Mouse (Mus musculus) kidney, adult 2 months (tissue): ENCODE data around the gene Rps2. TPM values are rescaled to one million over a fixed set of nuclear protein-coding genes. Genes with fewer than 3 reads are reported as not detected.

Experiments
- DNase-seq: peaks from one replicate; pipeline ENCODE4 v3.0.0; 2021
- H3K27ac ChIP-seq: fragments of 200-500 bp; 2 replicates; pipeline ENCODE4 v1.5.1; 2012; ENCODE audit warnings: low read depth, low read length, control low read depth, inconsistent platforms; ENCODE audit not compliant: insufficient read depth
- H3K27me3 ChIP-seq: fragments of 200-500 bp; replicated peaks from 2 replicates; pipeline ENCODE4 v1.6.1; 2012; ENCODE audit warnings: mild to moderate bottlenecking, moderate library complexity, low read length, inconsistent platforms; ENCODE audit not compliant: control insufficient read depth, insufficient read depth
- H3K36me3 ChIP-seq: fragments of 200-500 bp; 2 replicates; pipeline ENCODE4 v1.6.1; 2012; ENCODE audit warnings: mild to moderate bottlenecking, moderate library complexity, low read length, inconsistent platforms; ENCODE audit not compliant: control insufficient read depth, insufficient read depth
- H3K4me1 ChIP-seq: fragments of 200-500 bp; 2 replicates; pipeline ENCODE4 v1.6.1; 2011; ENCODE audit warnings: low read length; ENCODE audit not compliant: control insufficient read depth, insufficient read depth
- H3K4me3 ChIP-seq: fragments of 200-500 bp; 2 replicates; pipeline ENCODE4 v1.5.1; 2011; ENCODE audit warnings: mild to moderate bottlenecking, low read depth, low read length, control low read depth; ENCODE audit not compliant: insufficient read depth
- CTCF ChIP-seq: fragments of 200-500 bp; conservative IDR thresholded peaks from 2 replicates; pipeline ENCODE4 v1.5.1; 2011; ENCODE audit warnings: low read depth, mild to moderate bottlenecking, control low read depth, low read length, moderate library complexity, mixed read lengths; ENCODE audit not compliant: insufficient read depth, insufficient read length
- POLR2A ChIP-seq: fragments of 200-500 bp; IDR thresholded peaks from one replicate; pipeline ENCODE4 v1.6.1; 2011; ENCODE audit warnings: low read depth, low read length, control low read depth
- WGBS: fragments of 180-500 bp; shearing (Covaris S2); methylation state at CpG from one replicate; pipeline ENCODE4 v1.1.7; 2018; 5-methylcytosine and 5-hydroxymethylcytosine counted together
- polyA plus RNA-seq: library from polyadenylated mRNA; depleted of rRNA; stranded (reverse); fragments of >200 nt; gene quantifications from 2 replicates; pipeline ENCODE4 v1.2.3, GENCODE M21; 2012

Gene Rps2
- polyA plus RNA-seq, 1 experiment, result 2,444 TPM

- TF ChIP-seq CTCF, result no peak
- TF ChIP-seq POLR2A, result no peak
- Histone ChIP-seq H3K27ac (no peak overlapping the region), H3K36me3 (no peaks in the 10 kb centered on the region), H3K4me3 (no peak overlapping the region), H3K27me3 (no peaks in the 10 kb centered on the region), H3K4me1 (no peaks in the 10 kb centered on the region)
- 75% methylated on average over 5 of the region's 5 CpGs for WGBS
- peak; percentile 57 for DNase-seq
Measured at GRCm38 (mm10) chr17:24743896-24744295, 26.0 kb downstream of the Rps2 start.

- TF ChIP-seq POLR2A, result no peak
- TF ChIP-seq CTCF, result no peak
- WGBS, result 72% methylated on average over 3 of the region's 3 CpGs
- DNase-seq, result no peak
- H3K27me3 ChIP-seq, result no peaks in the 10 kb centered on the region
- no peaks in the 10 kb centered on the region for H3K36me3 ChIP-seq
- no peaks in the 10 kb centered on the region for H3K4me1 ChIP-seq
- no peak overlapping the region for H3K27ac ChIP-seq
- no peak overlapping the region for H3K4me3 ChIP-seq
Measured at GRCm38 (mm10) chr17:24744381-24744780, 26.5 kb downstream of the Rps2 start.

GRCm38 (mm10) chr17:24745526-24746497, 27.9 kb downstream of the Rps2 start:
- no peaks in the 10 kb centered on the region for H3K4me1 ChIP-seq
- H3K27me3 ChIP-seq, result no peaks in the 10 kb centered on the region
- peak; percentile 89 for DNase-seq
- no peak overlapping the region for H3K27ac ChIP-seq
- no peak overlapping the region for H3K4me3 ChIP-seq
- TF ChIP-seq POLR2A (no peak), CTCF (peak; percentile 98)
- H3K36me3 ChIP-seq, result no peaks in the 10 kb centered on the region
- 25% methylated on average over 7 of the region's 7 CpGs for WGBS

DNA sequence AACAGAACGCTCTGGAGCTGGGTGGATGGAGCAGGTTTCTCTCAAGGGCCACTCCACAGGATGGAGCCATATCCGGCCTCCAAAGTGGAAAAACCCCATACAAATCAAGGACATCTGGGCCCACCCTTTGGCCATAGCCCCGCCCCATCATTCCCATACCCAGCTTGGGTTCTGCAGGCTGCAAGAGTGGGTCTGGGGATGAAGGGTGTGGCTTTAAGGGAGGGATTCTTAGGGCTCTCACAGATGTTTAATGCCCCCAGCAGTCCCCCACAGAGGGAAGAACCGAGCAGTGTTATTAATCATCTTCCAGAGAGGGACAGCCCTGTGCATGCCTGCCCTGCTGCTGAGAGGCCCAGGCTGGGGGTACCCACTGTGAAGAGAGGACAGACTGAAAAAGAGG, 29.1 kb downstream of the Rps2 start:
- Histone ChIP-seq H3K36me3 (no peaks in the 10 kb centered on the region), H3K4me1 (no peaks in the 10 kb centered on the region), H3K27me3 (no peaks in the 10 kb centered on the region), H3K27ac (no peak overlapping the region), H3K4me3 (no peak overlapping the region)
- no peak for DNase-seq
- 53% methylated on average over 4 of the region's 4 CpGs for WGBS
- TF ChIP-seq CTCF (no peak), POLR2A (no peak)

- Histone ChIP-seq H3K27ac (no peak overlapping the region), H3K36me3 (no peaks in the 10 kb centered on the region), H3K27me3 (0 out of 2 replicates have a peak, but pooled peaks cover 2% of the 10 kb centered on the region), H3K4me1 (peaks cover 7% of the 10 kb centered on the region; the same call in 1 of the 2 replicates), H3K4me3 (no peak overlapping the region)
- DNase-seq, result no peak
- WGBS, result 44% methylated on average over 4 of the region's 4 CpGs
- TF ChIP-seq POLR2A (no peak), CTCF (no peak)
Measured at GRCm38 (mm10) chr17:24751528-24751927, 33.6 kb downstream of the Rps2 start.

- Histone ChIP-seq H3K36me3 (no peaks in the 10 kb centered on the region), H3K4me1 (peaks cover 7% of the 10 kb centered on the region; the same call in 1 of the 2 replicates), H3K27ac (no peak within 1 kb of the TSS), H3K27me3 (0 out of 2 replicates have a peak, but pooled peaks cover 2% of the 10 kb centered on the region), H3K4me3 (peak within 1 kb of the TSS; percentile 58)
- DNase-seq, result peak; percentile 59
- TF ChIP-seq CTCF (no peak), POLR2A (no peak)
- 1% methylated on average over 82 of the region's 82 CpGs for WGBS
Measured at GRCm38 (mm10) chr17:24752415-24753394, 34.8 kb downstream of the Rps2 start, which contains the start of gene Hs3st6. Hs3st6 (plus strand) TSS chr17:24752988.
